Mouse (Mus musculus) hindbrain, embryonic 16.5 days (tissue): ENCODE measurements around the gene Gimap7. TPM values are rescaled to one million over a fixed set of nuclear protein-coding genes. Genes with fewer than 3 reads are reported as not detected.
A peak's percentile ranks its signal among the peaks of the same experiment; 100 is the strongest.

Source experiments
- ATAC-seq: fragments of 200-750 bp; cut with Nextera tagmentation; 2 replicates; pipeline ENCODE4 v1.8.0; 2017; ENCODE audit warnings: moderate TSS enrichment, moderate library complexity
- H3K27ac ChIP-seq: fragments of 300-500 bp; sonication (generic); 2 replicates; pipeline ENCODE4 v1.5.1; 2014; ENCODE audit warnings: low read depth, mild to moderate bottlenecking, control low read depth, low read length, moderate library complexity
- H3K27me3 ChIP-seq: fragments of 300-500 bp; sonication (generic); replicated peaks from 2 replicates; pipeline ENCODE4 v1.6.1; 2014; ENCODE audit warnings: low read length; ENCODE audit not compliant: control insufficient read depth, insufficient read depth
- H3K36me3 ChIP-seq: fragments of 300-500 bp; sonication (generic); 2 replicates; pipeline ENCODE4 v1.6.1; 2014; ENCODE audit warnings: mild to moderate bottlenecking, low read length, moderate library complexity, mixed read lengths; ENCODE audit not compliant: control insufficient read depth, insufficient read depth
- H3K4me1 ChIP-seq: fragments of 300-500 bp; sonication (generic); 2 replicates; pipeline ENCODE4 v1.6.1; 2014; ENCODE audit warnings: low read depth, low read length; ENCODE audit not compliant: control insufficient read depth, insufficient read depth
- H3K4me2 ChIP-seq: fragments of 300-500 bp; sonication (generic); 2 replicates; pipeline ENCODE4 v1.6.1; 2014; ENCODE audit warnings: mild to moderate bottlenecking, low read length, control low read depth, moderate library complexity
- H3K4me3 ChIP-seq: fragments of 300-500 bp; sonication (generic); 2 replicates; pipeline ENCODE4 v1.5.1; 2014; ENCODE audit warnings: mild to moderate bottlenecking, low read length, control low read depth, moderate library complexity
- H3K9ac ChIP-seq: fragments of 300-500 bp; sonication (generic); 2 replicates; pipeline ENCODE4 v1.6.1; 2014; ENCODE audit warnings: low read depth, mild to moderate bottlenecking, control low read depth, low read length, moderate library complexity
- H3K9me3 ChIP-seq: fragments of 300-500 bp; sonication (generic); 2 replicates; pipeline ENCODE4 v1.6.1; 2014; ENCODE audit warnings: mild to moderate bottlenecking, low read length, moderate library complexity; ENCODE audit not compliant: control insufficient read depth
- WGBS: fragments of 180-500 bp; shearing (Covaris S2); extraction: QIAGEN DNeasy Blood & Tissue Kit; methylation state at CpG from one replicate; pipeline ENCODE4 v1.1.7; 2014; 5-methylcytosine and 5-hydroxymethylcytosine counted together
- polyA plus RNA-seq: library from polyadenylated mRNA; unstranded; fragments of >200 nt; fragmentation: Nextera tagmentation; extraction: Ambion mirVana; gene quantifications from 2 replicates; pipeline ENCODE4 v1.2.1, GENCODE M21; 2015

Gimap7 gene
- polyA plus RNA-seq, 1 experiment from 2014 or later = not detected

- no peak for ATAC-seq
- WGBS = 48% methylated on average over 16 of the region's 16 CpGs
- H3K9me3 ChIP-seq = no peaks in the 10 kb centered on the region
- H3K27ac ChIP-seq = no peak within 1 kb of the TSS
- H3K4me1 ChIP-seq = peaks cover 9% of the 10 kb centered on the region
- H3K4me2 ChIP-seq = no peak within 1 kb of the TSS; the same call in 1 of the 2 replicates
- peaks cover 3% of the 10 kb centered on the region for H3K27me3 ChIP-seq
- no peak within 1 kb of the TSS for H3K9ac ChIP-seq
- H3K36me3 ChIP-seq = no peaks in the 10 kb centered on the region
- no peak within 1 kb of the TSS for H3K4me3 ChIP-seq
Measured at GRCm38 (mm10) chr6:48745959-48746889, 27.8 kb downstream of the Gimap7 start, which contains the start of gene Gimap5. Gene Gimap5 (plus strand): TSS chr6:48746197.

GRCm38 (mm10) chr6:48747091-48747966 lies 28.9 kb downstream of the Gimap7 start:
- Histone ChIP-seq H3K9me3 (no peaks in the 10 kb centered on the region), H3K36me3 (no peaks in the 10 kb centered on the region), H3K9ac (no peak overlapping the region), H3K4me3 (no peak overlapping the region), H3K27me3 (peaks cover 3% of the 10 kb centered on the region), H3K4me1 (peaks cover 5% of the 10 kb centered on the region), H3K4me2 (no peak overlapping the region), H3K27ac (no peak overlapping the region)
- WGBS = 74% methylated on average over 7 of the region's 7 CpGs
- no peak for ATAC-seq

DNA sequence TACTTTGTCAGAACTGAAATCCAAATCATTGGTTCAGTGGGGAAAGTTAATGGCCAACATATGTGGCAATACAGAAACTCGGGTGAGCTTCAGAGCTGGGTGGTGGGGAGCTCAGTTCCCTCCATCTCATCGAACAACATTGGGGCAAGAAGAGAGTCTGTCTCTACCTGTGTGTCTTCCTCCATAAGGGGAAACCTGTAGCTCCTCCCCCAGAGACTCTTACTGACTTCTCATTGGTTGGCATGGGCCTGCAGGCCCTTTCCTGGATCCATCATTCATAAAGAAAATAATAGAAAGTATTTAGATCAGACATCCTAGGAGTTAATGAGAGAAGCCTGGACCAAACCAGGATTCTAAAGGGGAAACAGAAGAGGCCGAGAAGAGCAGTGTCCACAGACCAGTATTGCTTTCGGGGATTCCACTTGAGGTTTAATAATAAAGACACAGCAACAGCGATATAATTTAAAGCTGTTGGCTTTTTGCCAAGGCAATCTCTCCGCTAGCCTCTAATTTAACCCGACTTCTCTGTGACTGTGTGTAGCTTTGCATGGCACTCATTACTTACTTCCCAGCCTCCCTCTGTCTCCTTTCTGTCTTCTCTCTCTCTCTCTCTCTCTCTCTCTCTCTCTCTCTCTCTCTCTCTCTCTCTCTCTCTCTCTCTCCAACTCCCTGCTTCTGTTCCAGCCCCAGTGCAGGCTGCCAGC lies 45.3 kb downstream of the Gimap7 start:
- Histone ChIP-seq H3K4me3 (no peak overlapping the region), H3K4me1 (no peaks in the 10 kb centered on the region), H3K9ac (no peak overlapping the region), H3K4me2 (no peak overlapping the region), H3K27me3 (no peaks in the 10 kb centered on the region), H3K36me3 (no peaks in the 10 kb centered on the region), H3K9me3 (no peaks in the 10 kb centered on the region), H3K27ac (no peak overlapping the region)
- 63% methylated on average over 7 of the region's 7 CpGs for WGBS
- ATAC-seq = no peak

DNA sequence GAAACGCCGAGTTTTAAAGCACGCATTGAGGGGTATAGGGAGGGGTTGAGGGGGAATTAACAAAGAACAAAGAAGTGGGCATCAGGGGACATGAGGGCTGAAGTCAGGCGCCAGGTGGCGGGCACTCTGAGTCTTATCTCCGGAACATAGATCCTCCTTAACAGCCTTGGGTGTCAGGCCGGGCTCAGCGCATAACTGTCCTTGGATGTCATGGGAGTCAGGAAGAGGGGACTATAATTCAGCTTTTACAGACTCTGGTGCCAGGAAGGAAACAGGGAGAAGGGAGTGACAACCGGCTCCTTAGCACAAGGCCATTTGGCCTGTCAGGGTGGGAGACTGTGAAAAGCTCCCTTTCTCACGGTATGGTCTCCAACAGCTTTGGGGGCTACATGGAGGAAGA lies 46.1 kb downstream of the Gimap7 start:
- ATAC-seq = no peak
- H3K9ac ChIP-seq = no peak overlapping the region
- 94% methylated on average over 10 of the region's 10 CpGs for WGBS
- no peak overlapping the region for H3K4me3 ChIP-seq
- no peaks in the 10 kb centered on the region for H3K9me3 ChIP-seq
- no peaks in the 10 kb centered on the region for H3K27me3 ChIP-seq
- no peaks in the 10 kb centered on the region for H3K36me3 ChIP-seq
- no peak overlapping the region for H3K27ac ChIP-seq
- H3K4me2 ChIP-seq = no peak overlapping the region
- no peaks in the 10 kb centered on the region for H3K4me1 ChIP-seq

DNA sequence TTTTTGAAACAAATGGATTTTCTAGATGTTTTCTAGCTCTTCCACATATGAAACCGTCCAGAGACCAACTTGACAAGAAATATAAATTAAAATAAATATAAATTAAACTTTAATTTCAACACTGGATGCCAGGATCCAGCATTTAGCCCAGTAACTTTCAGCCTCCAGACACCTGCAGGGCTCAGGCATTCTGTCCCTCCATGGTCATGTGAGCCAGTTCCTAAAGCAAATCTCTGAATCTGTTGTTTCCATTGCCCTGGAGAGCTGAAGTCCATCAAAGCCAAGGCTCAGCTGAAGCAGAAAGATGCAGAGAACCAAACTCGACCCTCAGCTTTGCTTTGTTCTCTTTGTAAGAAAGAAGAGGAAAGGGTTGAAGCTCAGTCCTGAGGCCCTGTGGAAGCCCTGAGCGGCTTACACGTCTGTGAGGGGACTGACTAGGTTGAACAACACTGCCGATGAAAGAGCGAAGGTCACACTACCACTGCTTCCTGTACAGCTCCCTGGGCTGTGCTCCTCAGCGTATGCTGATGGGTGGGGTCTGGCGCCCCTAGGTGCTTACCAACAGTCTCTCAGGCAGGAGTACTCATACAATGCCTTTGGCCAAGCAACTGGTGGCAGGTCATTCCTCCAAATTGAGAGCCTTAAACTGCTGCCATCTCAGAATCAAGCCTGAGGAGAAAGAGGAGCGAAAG lies 49.9 kb downstream of the Gimap7 start:
- Histone ChIP-seq H3K27me3 (no peaks in the 10 kb centered on the region), H3K9ac (no peak overlapping the region), H3K4me2 (no peak overlapping the region), H3K27ac (no peak overlapping the region), H3K4me1 (no peaks in the 10 kb centered on the region), H3K9me3 (no peaks in the 10 kb centered on the region), H3K4me3 (no peak overlapping the region), H3K36me3 (no peaks in the 10 kb centered on the region)
- 84% methylated on average over 9 of the region's 9 CpGs for WGBS
- ATAC-seq = no peak

- Histone ChIP-seq H3K36me3 (no peaks in the 10 kb centered on the region), H3K9ac (no peak overlapping the region), H3K4me3 (no peak overlapping the region), H3K27me3 (no peaks in the 10 kb centered on the region), H3K4me1 (no peaks in the 10 kb centered on the region), H3K9me3 (no peaks in the 10 kb centered on the region), H3K27ac (no peak overlapping the region), H3K4me2 (no peak overlapping the region)
- no peak for ATAC-seq
- 94% methylated on average over 3 of the region's 3 CpGs for WGBS
Measured at GRCm38 (mm10) chr6:48768933-48769332, 50.5 kb downstream of the Gimap7 start.

GRCm38 (mm10) chr6:48770696-48771095 lies 52.3 kb downstream of the Gimap7 start, which contains the start of gene Gimap3:
Gene Gimap3 (minus strand): TSS chr6:48770851.
- H3K9ac ChIP-seq = no peak within 1 kb of the TSS
- ATAC-seq = no peak
- no peaks in the 10 kb centered on the region for H3K4me1 ChIP-seq
- no peak within 1 kb of the TSS for H3K4me3 ChIP-seq
- 98% methylated on average over 3 of the region's 3 CpGs for WGBS
- no peaks in the 10 kb centered on the region for H3K36me3 ChIP-seq
- H3K4me2 ChIP-seq = no peak within 1 kb of the TSS
- H3K27me3 ChIP-seq = no peaks in the 10 kb centered on the region
- H3K27ac ChIP-seq = no peak within 1 kb of the TSS
- no peaks in the 10 kb centered on the region for H3K9me3 ChIP-seq

DNA sequence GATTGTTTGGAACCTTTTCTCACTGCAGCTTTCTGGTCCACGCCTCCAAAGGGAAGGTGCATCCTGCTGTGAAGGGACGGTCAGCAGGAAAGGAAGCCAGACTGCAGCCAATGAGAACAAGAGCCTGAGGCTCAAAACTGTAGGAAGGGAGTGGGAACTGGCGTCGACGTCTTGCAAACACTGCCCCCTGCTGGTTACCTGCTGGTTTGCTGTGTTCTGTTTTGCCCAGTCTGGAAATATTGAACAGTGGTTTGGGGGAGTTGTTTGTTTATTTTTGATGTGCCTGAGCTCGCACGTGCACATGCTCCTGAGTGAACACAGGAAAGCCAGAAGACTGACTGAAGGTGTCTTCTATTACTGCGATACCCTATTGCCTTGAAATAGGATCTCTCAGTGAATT lies 53.6 kb downstream of the Gimap7 start:
- Histone ChIP-seq H3K36me3 (no peaks in the 10 kb centered on the region), H3K27ac (no peak overlapping the region), H3K9ac (no peak overlapping the region), H3K4me2 (no peak overlapping the region), H3K9me3 (no peaks in the 10 kb centered on the region), H3K4me3 (no peak overlapping the region), H3K4me1 (no peaks in the 10 kb centered on the region), H3K27me3 (no peaks in the 10 kb centered on the region)
- peak; percentile 79 for ATAC-seq
- 12% methylated on average over 8 of the region's 8 CpGs for WGBS
